Mouse (Mus musculus) kidney, embryonic 14.5 days (tissue): ENCODE data around the gene Mesp1. TPM values are rescaled to one million over a fixed set of nuclear protein-coding genes. Genes with fewer than 3 reads are reported as not detected.

Experiments used
- polyA plus RNA-seq: library from polyadenylated mRNA; unstranded; fragments of >200 nt; fragmentation: Nextera tagmentation; extraction: Ambion mirVana; gene quantifications from 2 replicates; pipeline ENCODE4 v1.2.1, GENCODE M21; 2014

Gene Mesp1
- polyA plus RNA-seq, 1 experiment from 2014 or later, result not detected

Other genes with a start within 250 kb of the Mesp1 start
- 14.2 and 18.5 TPM in 2 replicates for gene Rhcg, start 176.1 kb downstream of the Mesp1 start, polyA plus RNA-seq
- 12.9 and 17.0 TPM in 2 replicates for gene Ticrr, start 133.6 kb downstream of the Mesp1 start, polyA plus RNA-seq
- gene Kif7, start 78.1 kb downstream of the Mesp1 start, polyA plus RNA-seq, result 3.7 and 5.9 TPM in 2 replicates
- 0.07 TPM in 1 of 2 replicates, not detected in the other for gene Plin1, start 60.9 kb downstream of the Mesp1 start, polyA plus RNA-seq
- gene Pex11a, start 50.7 kb downstream of the Mesp1 start, polyA plus RNA-seq, result 7.4 and 8.0 TPM in 2 replicates
- gene Wdr93, start 50.6 kb downstream of the Mesp1 start, polyA plus RNA-seq, result 0.32 and 0.36 TPM in 2 replicates
- 0.57 and 0.64 TPM in 2 replicates for gene Mesp2, start 16.9 kb upstream of the Mesp1 start, polyA plus RNA-seq
- gene Anpep, start 67.3 kb upstream of the Mesp1 start, polyA plus RNA-seq, result 23.7 and 39.0 TPM in 2 replicates
- gene Ap3s2, start 126.9 kb upstream of the Mesp1 start, polyA plus RNA-seq, result 33.9 and 39.3 TPM in 2 replicates
- gene Arpin, start 141.6 kb upstream of the Mesp1 start, polyA plus RNA-seq, result 28.5 and 35.5 TPM in 2 replicates
- 23.6 and 25.7 TPM in 2 replicates for gene Zfp710, start 231.0 kb upstream of the Mesp1 start, polyA plus RNA-seq